Mouse (Mus musculus) kidney, adult 11 months (tissue): ENCODE data around the gene Rps27l.

Experiments used
- DNase-seq: peaks from one replicate; pipeline ENCODE4 v3.0.0; 2022

The Rps27l gene

DNA sequence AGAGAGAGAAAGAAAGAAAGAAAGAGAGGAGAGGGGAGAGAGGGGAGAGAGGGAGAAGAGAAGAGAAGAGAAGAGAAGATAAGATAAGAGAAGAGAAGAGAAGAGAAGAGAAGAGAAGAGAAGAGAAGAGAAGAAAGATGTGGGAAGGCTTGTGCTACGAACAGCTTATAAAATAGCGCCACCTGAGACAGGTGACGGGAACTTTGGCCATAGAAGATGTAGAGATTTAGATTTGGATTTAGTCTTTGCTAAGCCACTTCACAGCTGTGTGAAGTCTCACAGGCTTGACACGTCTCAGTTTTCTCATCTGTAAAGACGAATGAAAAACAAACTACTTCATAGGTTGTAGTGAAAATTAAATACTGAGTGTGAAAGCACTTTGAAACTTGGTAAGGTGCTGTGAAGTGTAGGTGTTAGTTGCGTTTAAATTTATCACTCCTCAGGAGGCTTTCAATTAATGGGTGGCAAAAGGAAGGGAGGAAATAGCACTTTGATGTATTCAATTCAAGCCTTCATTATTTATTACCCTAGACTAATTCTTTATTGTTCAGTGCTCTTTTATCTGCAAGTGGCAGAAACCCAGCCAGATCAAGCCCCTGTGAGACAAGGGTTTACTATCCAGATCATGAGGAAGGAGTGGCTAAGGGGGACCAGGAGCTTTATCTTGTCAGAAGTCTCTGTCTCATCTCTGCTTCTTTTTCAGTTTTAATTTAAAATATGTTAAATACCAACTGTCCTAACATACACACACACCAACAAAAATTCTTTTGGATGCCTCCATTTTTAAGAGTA is 25.2 kb upstream of the Rps27l start:
- no peak for DNase-seq

DNA sequence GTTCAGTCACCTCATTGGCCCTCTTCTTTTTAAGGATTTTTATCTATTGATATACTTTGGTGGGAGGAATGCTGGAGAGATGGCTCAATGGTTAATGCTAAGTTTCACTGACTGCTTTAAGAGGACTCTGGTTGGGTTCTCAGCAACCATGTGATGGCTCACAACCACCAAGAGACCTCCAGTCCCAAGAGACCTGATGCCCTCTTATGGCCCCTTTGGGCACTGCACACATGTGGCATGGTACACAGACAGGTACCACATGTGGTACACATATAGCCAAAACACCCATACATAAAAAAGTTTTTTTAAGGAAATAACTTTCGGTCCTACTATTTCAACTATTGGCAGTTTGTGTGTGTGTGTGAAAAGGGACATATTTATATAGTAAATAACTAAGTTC is 23.8 kb upstream of the Rps27l start:
- no peak for DNase-seq

DNA sequence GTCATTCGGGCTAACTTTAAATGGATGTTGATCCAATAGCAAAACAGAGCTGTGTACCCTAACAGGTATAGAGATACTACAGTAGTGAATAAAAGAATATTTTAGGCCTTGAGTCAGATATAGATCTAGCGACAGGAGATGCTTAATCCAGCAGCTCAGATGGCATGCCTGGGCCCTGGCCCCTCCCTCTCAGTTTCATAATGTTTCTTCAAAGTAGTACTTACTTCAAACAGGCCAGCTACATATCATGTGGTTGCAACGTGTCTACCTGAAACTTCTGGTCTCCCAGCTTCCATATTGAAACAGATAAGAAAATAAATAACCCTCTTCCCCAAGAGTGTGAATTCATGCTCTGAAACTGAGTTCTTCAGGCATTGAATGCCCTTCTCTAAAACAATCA is 20.0 kb upstream of the Rps27l start:
- no peak for DNase-seq

- DNase-seq: no peak
Measured at GRCm38 (mm10) chr9:66927696-66928402, 18.0 kb upstream of the Rps27l start.

DNA sequence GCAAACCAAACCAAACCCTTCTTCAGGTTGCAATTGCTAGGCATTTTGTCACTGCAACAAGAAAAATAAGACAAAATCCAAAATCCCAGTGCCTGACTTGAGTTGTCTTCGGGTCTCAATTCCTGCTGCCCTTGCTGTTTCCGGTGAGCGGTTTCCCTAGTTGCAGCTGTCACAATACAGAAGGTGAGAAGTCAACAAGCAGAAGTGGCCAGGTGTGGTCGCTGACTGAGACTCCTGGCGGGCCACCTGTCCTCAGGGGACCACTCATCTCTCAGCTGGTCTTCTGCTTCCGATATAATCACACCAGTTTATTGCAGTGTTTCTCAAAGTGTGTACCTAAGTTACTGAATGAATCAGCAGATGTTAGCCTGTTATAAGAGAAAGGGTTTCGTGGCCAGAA is 15.5 kb upstream of the Rps27l start:
- no peak for DNase-seq

DNA sequence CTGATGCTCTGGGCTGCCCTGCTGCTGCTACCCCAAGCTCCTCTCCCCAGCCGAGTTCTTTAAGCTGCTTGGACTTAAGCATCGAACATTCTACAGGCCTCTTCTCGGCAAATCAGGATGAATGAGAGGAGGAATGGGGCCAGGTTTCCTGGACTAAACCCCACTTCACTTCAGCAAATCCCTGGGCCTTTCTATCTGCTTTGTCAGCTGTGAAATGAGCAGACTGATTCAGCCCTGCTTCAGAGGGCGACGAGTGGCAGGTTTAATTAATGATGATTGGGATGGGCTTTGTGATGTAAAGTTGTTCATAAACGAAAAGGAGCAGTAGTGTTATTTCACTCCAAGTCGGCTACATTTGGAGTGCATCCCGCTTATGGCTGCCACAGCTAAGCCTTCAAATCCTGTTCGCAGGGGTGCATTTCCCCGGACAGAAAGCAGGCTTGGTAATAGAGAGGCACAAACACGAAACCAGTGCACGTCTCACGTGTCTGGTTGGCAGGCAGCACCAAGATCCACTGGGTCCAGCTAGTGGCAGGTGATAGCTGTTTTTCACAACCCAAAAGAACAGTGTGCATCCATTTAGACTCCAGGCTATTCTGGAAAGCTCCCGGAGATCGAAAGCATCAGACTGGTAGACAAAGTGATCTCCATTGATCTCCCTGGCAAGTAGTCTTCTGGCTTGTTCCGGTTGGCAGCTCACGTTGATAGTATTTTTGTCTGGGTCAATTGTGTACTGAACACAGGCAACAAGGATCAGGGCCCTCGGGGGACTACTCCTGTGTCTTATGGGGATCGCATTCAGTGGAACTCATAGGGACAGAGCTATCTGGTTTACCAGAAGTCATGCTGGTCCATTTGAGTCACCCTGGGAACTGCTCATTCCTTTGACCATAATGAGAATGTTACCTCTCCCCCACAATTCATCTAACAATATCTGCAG is 11.7 kb upstream of the Rps27l start:
- DNase-seq: no peak

- DNase-seq: no peak
Measured at GRCm38 (mm10) chr9:66937507-66937906, 8.4 kb upstream of the Rps27l start.

GRCm38 (mm10) chr9:66938836-66939235 is 7.0 kb upstream of the Rps27l start:
- no peak for DNase-seq

- DNase-seq: no peak
Measured at GRCm38 (mm10) chr9:66945161-66945560, 725 bp upstream of the Rps27l start.

GRCm38 (mm10) chr9:66948536-66948935 is 2.6 kb downstream of the Rps27l start:
- DNase-seq: no peak

DNA sequence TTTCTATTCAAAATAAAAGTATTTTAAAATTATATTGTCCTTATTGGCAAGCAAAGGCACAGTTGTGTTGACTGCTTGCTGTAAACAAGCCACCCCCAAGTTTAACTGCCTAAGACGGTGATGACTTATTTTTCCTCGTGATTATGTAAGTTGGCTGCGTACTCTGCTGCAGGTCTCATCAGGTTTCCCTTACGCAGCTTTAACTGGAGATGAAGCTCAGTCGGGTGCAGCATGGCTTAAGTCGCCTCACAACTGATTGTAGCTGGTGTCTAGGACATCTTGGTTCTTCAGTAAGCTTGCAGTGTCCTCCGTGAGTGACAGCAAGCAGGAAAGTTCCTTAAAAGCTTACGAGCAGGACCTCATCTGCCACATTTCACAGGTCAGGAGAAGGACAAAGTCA is 6.4 kb downstream of the Rps27l start:
- DNase-seq: no peak

DNA sequence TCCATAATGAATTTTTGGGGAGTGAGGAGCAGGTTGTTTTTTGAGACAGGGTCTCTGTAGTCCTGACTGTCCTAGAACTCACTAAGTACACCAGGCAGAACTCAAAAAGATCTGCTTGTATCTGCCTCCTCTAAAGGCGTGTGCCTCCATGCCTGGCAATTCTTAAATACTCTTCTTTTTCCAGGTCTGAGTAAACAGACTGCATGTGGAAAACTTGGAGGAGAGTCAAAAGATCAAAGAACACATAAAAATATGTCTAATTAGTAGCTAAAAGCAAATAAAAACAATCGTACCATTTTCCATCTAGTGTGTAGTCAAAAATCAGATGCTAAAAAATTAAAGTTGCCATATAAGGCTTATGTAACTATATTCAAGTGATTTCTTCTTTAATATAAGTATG is 7.0 kb downstream of the Rps27l start:
- DNase-seq: no peak

- DNase-seq: no peak
Measured at GRCm38 (mm10) chr9:66957451-66957850, 11.6 kb downstream of the Rps27l start.

- DNase-seq: no peak
Measured at GRCm38 (mm10) chr9:66961478-66961877, 15.6 kb downstream of the Rps27l start.

GRCm38 (mm10) chr9:66967492-66967891 is 21.6 kb downstream of the Rps27l start:
- no peak for DNase-seq

DNA sequence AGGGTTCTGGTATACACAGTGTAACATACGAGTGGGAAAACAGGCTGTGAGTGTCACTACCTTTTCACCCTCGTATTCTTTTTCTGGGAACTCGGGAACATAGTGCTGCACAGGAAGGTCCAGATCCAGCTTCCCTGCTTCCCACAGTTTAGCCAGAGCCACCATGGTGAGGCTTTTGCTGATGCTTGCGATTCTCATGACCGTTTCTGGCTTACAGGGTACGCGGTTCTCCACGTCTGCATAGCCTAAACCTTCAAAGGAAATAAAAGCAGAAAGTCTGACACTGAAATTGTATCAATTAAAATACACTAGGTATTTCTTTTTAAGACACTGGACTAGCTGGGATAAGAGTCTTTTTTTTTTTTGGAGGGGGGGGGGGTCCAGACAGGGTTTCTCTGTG is 25.2 kb downstream of the Rps27l start:
- DNase-seq: no peak

GRCm38 (mm10) chr9:66974721-66975225 is 28.9 kb downstream of the Rps27l start:
- DNase-seq: peak; percentile 89

DNA sequence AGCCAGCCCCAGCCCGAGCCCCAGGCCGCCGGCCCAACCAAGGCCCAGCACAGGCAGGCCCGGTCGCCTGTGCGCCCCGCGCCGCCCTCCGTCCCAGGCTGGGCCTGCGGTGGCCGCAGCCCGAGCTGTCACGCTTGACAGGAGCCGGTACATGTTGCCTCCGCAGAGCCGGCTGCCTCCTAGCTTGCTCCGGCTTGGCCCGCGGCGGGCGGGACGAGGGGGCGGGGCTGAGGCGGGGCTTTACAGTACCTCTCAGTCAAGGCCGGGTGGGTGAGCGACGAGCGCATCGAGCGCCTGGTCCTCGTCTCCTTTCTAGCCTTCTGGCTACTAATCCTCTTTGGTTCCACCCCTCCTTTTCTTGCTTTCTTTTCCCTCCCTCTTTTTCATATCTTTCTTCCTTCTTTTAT is 29.4 kb downstream of the Rps27l start, which contains the start of gene Lactb:
Gene Lactb, minus strand, starts transcription at position 246 of the 407 bp plus-strand sequence.
- DNase-seq: peak; percentile 94

DNA sequence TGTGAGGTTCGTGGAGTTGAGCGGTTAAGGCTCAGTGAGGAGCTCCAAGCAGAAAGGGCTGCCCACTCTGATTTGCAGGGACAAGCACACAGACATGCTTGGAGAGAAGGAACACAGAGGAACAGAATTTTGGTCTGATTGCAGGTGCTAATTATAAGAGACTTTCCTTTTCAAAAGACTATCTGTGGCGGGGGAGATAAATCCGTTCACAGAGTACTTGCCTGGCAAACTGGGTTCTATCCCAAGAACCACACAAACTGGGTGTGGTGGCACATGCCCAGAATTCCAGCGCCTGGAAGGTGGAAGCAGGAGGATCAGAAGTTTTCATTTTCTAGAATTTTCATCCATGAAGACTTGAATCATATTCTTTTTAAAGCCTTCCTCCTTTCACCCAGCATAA is 31.2 kb downstream of the Rps27l start:
- no peak for DNase-seq

GRCm38 (mm10) chr9:66977982-66978381 is 32.1 kb downstream of the Rps27l start:
- DNase-seq: no peak

GRCm38 (mm10) chr9:66978468-66978867 is 32.6 kb downstream of the Rps27l start:
- DNase-seq: no peak

DNA sequence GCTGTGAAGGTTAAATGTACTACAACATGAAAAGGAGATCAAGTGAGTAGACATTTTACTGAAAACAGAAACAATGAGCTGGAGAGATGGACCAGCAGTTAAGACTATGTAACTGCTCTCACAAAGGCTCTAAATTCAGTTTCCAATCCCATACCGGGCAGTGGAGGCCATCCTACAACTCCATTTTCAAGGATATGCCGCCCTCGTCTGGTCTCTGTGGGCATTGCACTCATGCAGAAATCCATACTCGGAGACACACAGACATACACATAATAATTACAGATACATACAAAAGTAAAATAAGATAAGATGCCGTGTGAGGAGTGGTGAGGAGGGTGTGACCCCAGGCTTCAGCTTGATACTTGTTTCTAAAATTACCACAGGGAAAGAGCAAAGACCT is 34.6 kb downstream of the Rps27l start:
- DNase-seq: peak; percentile 58

- no peak for DNase-seq
Measured at GRCm38 (mm10) chr9:66982085-66982484, 36.2 kb downstream of the Rps27l start.
